Mouse (Mus musculus) layer of hippocampus, adult 9-11 months (tissue): ENCODE data around the gene Khdc4.

ENCODE experiments used
- DNase-seq: peaks from one replicate; pipeline ENCODE4 v3.0.0; 2022

Khdc4 gene

GRCm38 (mm10) chr3:88738641-88739040 is 53.0 kb downstream of the Khdc4 start:
- DNase-seq, result no peak

- DNase-seq, result no peak
Observed at GRCm38 (mm10) chr3:88740147-88740546, 54.5 kb downstream of the Khdc4 start.

- no peak for DNase-seq
Observed at GRCm38 (mm10) chr3:88745534-88745933, 59.9 kb downstream of the Khdc4 start.

GRCm38 (mm10) chr3:88746139-88746870 is 60.7 kb downstream of the Khdc4 start:
- no peak for DNase-seq

GRCm38 (mm10) chr3:88746871-88747231 is 61.2 kb downstream of the Khdc4 start:
- no peak for DNase-seq

- no peak for DNase-seq
Observed at GRCm38 (mm10) chr3:88754283-88754682, 68.7 kb downstream of the Khdc4 start.

- DNase-seq, result no peak
Observed at GRCm38 (mm10) chr3:88755541-88755940, 69.9 kb downstream of the Khdc4 start.

GRCm38 (mm10) chr3:88756276-88756675 is 70.7 kb downstream of the Khdc4 start:
- peak; percentile 59 for DNase-seq

GRCm38 (mm10) chr3:88758045-88758500 is 72.5 kb downstream of the Khdc4 start:
- DNase-seq, result peak; percentile 94

- DNase-seq, result no peak
Observed at GRCm38 (mm10) chr3:88761619-88762018, 76.0 kb downstream of the Khdc4 start.

GRCm38 (mm10) chr3:88762401-88762831 is 76.8 kb downstream of the Khdc4 start:
- DNase-seq, result no peak
